Mouse (Mus musculus): ENCODE measurements around the gene Cpb1.

DNA sequence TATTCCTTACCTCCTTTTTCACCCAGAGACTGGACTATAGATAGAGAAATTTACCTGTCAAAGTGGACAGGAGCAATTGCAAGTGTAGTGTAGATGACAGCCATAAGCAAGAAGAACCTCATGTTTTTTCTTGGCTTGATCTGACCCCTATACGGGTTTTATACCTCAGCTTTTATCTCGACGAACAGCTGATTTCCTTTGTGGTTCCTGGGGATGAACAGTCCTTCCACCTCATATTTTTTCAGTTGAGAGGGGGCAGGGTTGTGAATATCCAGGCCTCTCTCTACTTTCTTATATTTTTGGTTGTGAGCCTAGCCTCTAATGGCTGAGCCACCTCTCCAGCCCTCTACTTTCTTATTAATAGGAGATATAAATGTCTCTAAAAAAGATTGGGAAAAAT lies 33.5 kb downstream of the Cpb1 start, which contains the start of gene Cpa3:
- no peak for TF ChIP-seq EP300 (optimal IDR thresholded peaks at IDR 0.05)
- no peak for TF ChIP-seq CTCF (IDR thresholded peaks at IDR 0.05; ENCODE audit: low read depth)
